Mouse (Mus musculus) kidney, adult 2 months (tissue): ENCODE measurements at regions not wholly inside any gene's neighbourhood (a gene's known extent, or its start where the extent isn't known, plus 50 kb on each side); places are given as distances from the start of the nearest gene placed in this dataset.

Source experiments
- DNase-seq: peaks from one replicate; pipeline ENCODE4 v3.0.0; 2021
- H3K27ac ChIP-seq: fragments of 200-500 bp; 2 replicates; pipeline ENCODE4 v1.5.1; 2012; ENCODE audit warnings: low read depth, low read length, control low read depth, inconsistent platforms; ENCODE audit not compliant: insufficient read depth
- H3K27me3 ChIP-seq: fragments of 200-500 bp; replicated peaks from 2 replicates; pipeline ENCODE4 v1.6.1; 2012; ENCODE audit warnings: mild to moderate bottlenecking, moderate library complexity, low read length, inconsistent platforms; ENCODE audit not compliant: control insufficient read depth, insufficient read depth
- H3K36me3 ChIP-seq: fragments of 200-500 bp; 2 replicates; pipeline ENCODE4 v1.6.1; 2012; ENCODE audit warnings: mild to moderate bottlenecking, moderate library complexity, low read length, inconsistent platforms; ENCODE audit not compliant: control insufficient read depth, insufficient read depth
- H3K4me1 ChIP-seq: fragments of 200-500 bp; 2 replicates; pipeline ENCODE4 v1.6.1; 2011; ENCODE audit warnings: low read length; ENCODE audit not compliant: control insufficient read depth, insufficient read depth
- H3K4me3 ChIP-seq: fragments of 200-500 bp; 2 replicates; pipeline ENCODE4 v1.5.1; 2011; ENCODE audit warnings: mild to moderate bottlenecking, low read depth, low read length, control low read depth; ENCODE audit not compliant: insufficient read depth
- CTCF ChIP-seq: fragments of 200-500 bp; conservative IDR thresholded peaks from 2 replicates; pipeline ENCODE4 v1.5.1; 2011; ENCODE audit warnings: low read depth, mild to moderate bottlenecking, control low read depth, low read length, moderate library complexity, mixed read lengths; ENCODE audit not compliant: insufficient read depth, insufficient read length
- POLR2A ChIP-seq: fragments of 200-500 bp; IDR thresholded peaks from one replicate; pipeline ENCODE4 v1.6.1; 2011; ENCODE audit warnings: low read depth, low read length, control low read depth
- WGBS: fragments of 180-500 bp; shearing (Covaris S2); methylation state at CpG from one replicate; pipeline ENCODE4 v1.1.7; 2018; 5-methylcytosine and 5-hydroxymethylcytosine counted together

DNA sequence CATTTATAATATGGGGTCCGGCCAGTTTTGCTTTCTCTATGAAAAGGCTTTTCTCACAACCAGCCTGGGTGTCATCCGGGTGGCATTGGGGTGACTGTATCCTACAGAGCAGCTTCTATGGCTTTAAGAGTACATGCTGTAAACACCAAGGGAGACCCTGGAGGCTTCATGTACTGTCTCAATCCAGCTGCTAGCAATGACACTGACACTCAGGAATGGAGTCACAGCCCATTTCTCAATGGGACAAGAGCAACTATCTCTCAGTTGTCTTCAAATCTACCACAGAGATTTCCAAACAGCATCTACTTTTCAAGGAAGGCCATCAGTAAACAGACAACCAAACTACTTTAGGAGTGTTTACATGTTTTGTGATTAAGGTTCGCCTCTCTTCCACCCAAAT lies 397.5 kb downstream of the Adamts20 start:
- no peaks in the 10 kb centered on the region for H3K4me1 ChIP-seq
- DNase-seq, result no peak
- no peaks in the 10 kb centered on the region for H3K27me3 ChIP-seq
- no peak overlapping the region for H3K4me3 ChIP-seq
- no peaks in the 10 kb centered on the region for H3K36me3 ChIP-seq
- no peak overlapping the region for H3K27ac ChIP-seq
- WGBS, result 97% methylated on average over 3 of the region's 3 CpGs
- TF ChIP-seq CTCF, result no peak
- TF ChIP-seq POLR2A, result no peak

DNA sequence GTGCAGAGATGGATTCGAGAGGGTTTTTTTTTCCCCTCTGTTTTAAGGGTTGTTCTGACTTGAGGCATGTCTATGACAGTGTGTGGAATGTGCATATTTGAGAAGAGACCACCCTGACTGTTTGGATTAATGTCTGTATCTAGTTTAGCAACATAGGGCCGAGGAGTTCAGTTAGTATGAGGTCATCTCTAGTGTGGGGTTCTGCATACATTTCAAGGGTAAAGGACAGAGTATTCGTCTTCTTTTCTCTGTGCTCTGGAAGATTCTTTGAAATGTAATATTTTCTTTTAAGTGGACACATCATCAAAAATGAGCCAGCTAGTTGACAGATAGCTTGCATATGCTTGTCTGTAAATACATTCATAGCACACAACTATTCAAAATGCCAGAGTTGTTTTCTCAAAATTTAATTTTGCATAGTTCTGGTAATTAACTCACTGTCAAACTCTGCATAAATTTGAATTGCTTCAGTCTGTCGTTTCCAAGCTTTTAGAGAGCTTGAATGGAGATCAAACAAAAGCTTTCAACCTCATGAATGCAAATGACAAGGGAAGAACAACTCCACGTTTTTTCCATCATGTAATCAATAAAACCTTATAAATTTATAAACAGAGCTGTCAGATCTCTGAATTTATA lies 415.5 kb downstream of the Adamts20 start:
- no peaks in the 10 kb centered on the region for H3K4me1 ChIP-seq
- no peaks in the 10 kb centered on the region for H3K36me3 ChIP-seq
- DNase-seq, result no peak
- H3K27ac ChIP-seq, result no peak overlapping the region
- no peaks in the 10 kb centered on the region for H3K27me3 ChIP-seq
- TF ChIP-seq POLR2A (no peak), CTCF (no peak)
- 62% methylated on average over 5 of the region's 5 CpGs for WGBS
- no peak overlapping the region for H3K4me3 ChIP-seq

DNA sequence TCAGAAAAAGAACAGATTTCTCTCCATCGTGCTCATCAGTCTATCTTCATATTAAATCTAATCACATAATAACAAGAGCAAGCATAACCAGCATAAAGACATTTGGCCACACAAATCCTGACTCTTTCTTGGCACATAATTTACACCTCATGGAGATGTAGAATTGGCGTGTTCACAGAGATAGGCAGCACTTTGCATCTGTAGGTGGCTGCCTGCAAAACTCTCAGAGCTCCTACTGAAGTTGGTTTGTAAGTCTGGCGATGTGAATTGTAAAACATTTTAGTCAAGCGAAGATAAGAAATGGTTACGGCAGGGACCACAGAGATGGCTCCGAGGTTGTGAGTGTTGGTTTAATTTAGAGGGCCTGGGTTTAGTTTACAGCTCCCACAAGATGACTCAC lies 419.0 kb downstream of the Adamts20 start:
- Histone ChIP-seq H3K4me3 (no peak overlapping the region), H3K27me3 (no peaks in the 10 kb centered on the region), H3K27ac (no peak overlapping the region), H3K36me3 (no peaks in the 10 kb centered on the region), H3K4me1 (no peaks in the 10 kb centered on the region)
- DNase-seq, result no peak
- TF ChIP-seq CTCF (no peak), POLR2A (no peak)
- whole genome bisulfite sequencing, result 94% methylated on average over 6 of the region's 6 CpGs

DNA sequence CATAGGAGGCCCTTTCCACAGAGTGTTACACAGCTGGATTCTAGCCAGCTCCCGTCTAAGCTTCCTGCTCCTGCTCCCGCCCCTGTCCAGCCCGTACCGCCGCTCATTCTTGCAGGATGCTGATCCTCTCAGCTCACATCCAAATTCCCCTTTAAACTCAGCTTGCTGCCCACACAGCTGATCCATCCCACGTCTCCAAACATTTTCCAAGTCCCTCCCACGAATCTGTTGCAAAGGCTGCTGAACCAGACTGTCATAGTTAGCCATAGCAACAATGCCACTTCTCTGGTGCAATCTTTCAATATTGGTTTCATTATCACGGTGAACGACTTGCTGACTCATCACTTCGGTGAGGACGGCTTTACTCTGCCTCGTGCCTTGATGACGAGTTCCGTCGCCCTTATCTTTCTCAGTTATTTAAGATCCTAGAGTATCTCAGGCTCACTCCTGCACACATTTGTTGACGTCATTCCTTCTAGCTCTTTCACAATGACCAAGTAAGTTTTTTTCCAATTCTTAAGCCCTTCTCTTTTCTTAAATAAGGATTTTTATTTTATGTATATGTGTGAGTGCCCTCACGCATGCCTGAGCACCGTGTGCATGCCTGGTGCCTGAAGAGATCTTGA lies 420.0 kb downstream of the Adamts20 start:
- Histone ChIP-seq H3K27me3 (no peaks in the 10 kb centered on the region), H3K4me3 (no peak overlapping the region), H3K36me3 (no peaks in the 10 kb centered on the region), H3K4me1 (no peaks in the 10 kb centered on the region), H3K27ac (no peak overlapping the region)
- DNase-seq, result peak; percentile 1
- WGBS, result 61% methylated on average over 18 of the region's 18 CpGs
- no peak for TF ChIP-seq CTCF
- no peak for TF ChIP-seq POLR2A

DNA sequence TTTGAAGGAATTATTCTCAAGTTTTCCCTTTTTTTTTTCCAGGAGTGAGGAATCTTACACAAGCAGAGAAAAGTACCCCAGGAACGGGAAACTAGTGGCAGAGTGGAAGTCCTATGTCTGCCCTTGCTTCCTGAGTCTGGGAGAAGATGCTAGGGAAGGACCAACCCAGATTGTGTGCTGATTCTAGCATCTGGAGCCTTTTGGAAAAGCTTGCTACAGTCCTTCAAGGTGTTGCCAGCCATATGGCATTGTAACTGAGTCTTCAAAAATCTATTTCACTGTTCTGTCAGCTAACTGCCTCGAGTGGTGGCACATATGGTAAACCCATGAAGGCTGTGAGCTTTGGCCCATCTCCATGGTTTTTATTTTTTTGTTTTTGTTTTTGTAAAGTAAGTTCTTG lies 432.3 kb downstream of the Adamts20 start:
- Histone ChIP-seq H3K27me3 (no peaks in the 10 kb centered on the region), H3K27ac (no peak overlapping the region), H3K4me3 (no peak overlapping the region), H3K4me1 (no peaks in the 10 kb centered on the region), H3K36me3 (no peaks in the 10 kb centered on the region)
- TF ChIP-seq CTCF (no peak), POLR2A (no peak)
- WGBS, result 76% methylated on average over 2 of the region's 2 CpGs
- DNase-seq, result no peak

DNA sequence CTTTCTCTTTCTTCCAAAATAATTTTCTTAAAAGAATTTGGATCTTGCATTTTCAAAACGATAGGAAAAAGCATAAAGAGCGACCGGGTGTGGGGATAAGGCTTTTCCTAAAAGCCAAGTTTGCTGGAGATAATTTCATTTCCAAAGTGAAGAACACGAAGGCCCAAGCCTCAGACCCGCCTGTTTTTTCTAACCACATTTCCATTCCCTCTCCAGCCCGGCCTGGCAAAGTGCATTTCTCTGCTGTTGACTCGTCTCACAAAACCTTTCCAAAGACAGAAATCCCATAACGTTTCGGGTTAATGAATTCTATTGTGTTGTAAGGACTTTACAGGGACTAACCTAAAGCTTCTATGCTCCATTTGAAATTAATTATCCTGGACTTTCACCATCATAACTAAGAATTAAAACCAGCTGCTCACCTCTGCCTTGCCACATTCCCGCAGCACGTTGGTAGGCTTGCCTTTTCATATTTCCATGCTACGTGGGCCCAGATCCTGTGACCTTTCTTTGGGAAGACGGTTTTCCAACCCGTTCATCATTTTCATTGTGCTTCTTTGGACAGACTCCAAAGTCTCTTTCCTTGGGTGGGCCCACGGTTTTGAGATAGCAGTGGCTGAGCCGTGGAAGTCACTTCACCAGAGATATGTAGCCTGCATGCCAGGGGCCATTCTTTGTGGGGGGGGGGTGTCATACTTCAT lies 430.5 kb upstream of the Prickle1 start:
- no peaks in the 10 kb centered on the region for H3K36me3 ChIP-seq
- no peaks in the 10 kb centered on the region for H3K4me1 ChIP-seq
- no peak overlapping the region for H3K4me3 ChIP-seq
- H3K27ac ChIP-seq, result no peak overlapping the region
- TF ChIP-seq CTCF (no peak), POLR2A (no peak)
- H3K27me3 ChIP-seq, result no peaks in the 10 kb centered on the region
- 54% methylated on average over 16 of the region's 16 CpGs for WGBS
- DNase-seq, result no peak

DNA sequence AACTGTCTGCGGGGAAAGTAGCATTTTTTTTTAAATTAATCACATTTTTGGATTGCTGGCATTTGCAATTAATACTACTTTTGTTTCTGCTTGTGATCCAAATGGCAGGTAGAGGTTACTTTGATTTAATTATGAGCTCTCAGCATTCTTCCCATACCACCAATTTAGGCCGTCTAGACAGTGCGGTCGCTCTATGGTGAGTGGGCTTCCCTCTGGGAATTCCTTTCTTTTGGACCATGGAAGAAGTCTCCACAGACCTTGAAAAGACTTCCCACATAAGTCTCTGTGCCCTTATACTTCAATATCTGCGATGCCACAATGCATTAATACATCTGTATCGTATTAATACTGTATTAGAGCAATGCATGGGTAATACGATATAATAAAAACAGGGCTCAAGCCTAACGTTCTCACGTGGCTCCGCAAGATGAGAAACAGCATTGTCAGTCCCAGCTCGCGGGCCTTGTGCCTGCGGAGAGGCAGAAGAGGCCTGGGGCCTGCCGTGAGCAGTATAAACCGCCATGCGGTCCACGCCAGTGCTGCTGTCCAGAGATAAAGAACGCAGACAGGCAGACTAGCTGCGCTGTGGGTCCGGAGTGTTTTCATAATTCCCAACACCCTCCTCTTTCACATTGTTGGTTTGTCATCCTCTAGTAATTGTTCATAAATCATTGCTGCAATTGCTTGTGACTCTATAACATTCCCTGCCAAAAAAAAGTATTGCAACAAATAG lies 429.7 kb upstream of the Prickle1 start:
- peak; percentile 10 for DNase-seq
- 74% methylated on average over 20 of the region's 20 CpGs for WGBS
- TF ChIP-seq CTCF, result no peak
- no peak for TF ChIP-seq POLR2A
- Histone ChIP-seq H3K4me3 (no peak overlapping the region), H3K27ac (no peak overlapping the region), H3K27me3 (no peaks in the 10 kb centered on the region), H3K36me3 (no peaks in the 10 kb centered on the region), H3K4me1 (no peaks in the 10 kb centered on the region)
